Mouse (Mus musculus): ENCODE measurements around the gene Cmip.

Gene Cmip

GRCm38 (mm10) chr8:117347556-117347955 lies 90.7 kb downstream of the Cmip start:
- DNase-seq (ENCODE audit: low read depth, low spot score) = no peak

- DNase-seq (ENCODE audit: low read depth, low spot score) = no peak
These were observed 92.0 kb downstream of the Cmip start for GRCm38 (mm10) chr8:117348718-117349394.

GRCm38 (mm10) chr8:117349541-117349940 lies 92.7 kb downstream of the Cmip start:
- no peak for DNase-seq (ENCODE audit: low read depth, low spot score)

- no peak for DNase-seq (ENCODE audit: low read depth, low spot score)
These were observed 95.2 kb downstream of the Cmip start for GRCm38 (mm10) chr8:117352098-117352497.

GRCm38 (mm10) chr8:117355111-117355831 lies 98.4 kb downstream of the Cmip start:
- no peak for DNase-seq (ENCODE audit: low read depth, low spot score)

- no peak for DNase-seq (ENCODE audit: low read depth, low spot score)
These were observed 99.3 kb downstream of the Cmip start for GRCm38 (mm10) chr8:117356109-117356672.

GRCm38 (mm10) chr8:117357491-117358467 lies 100.9 kb downstream of the Cmip start:
- DNase-seq (ENCODE audit: low read depth, low spot score) = no peak

GRCm38 (mm10) chr8:117360172-117360930 lies 103.5 kb downstream of the Cmip start:
- DNase-seq (ENCODE audit: low read depth, low spot score) = no peak

- DNase-seq (ENCODE audit: low read depth, low spot score) = no peak
These were observed 105.0 kb downstream of the Cmip start for GRCm38 (mm10) chr8:117361595-117362437.

- no peak for DNase-seq (ENCODE audit: low read depth, low spot score)
These were observed 105.5 kb downstream of the Cmip start for GRCm38 (mm10) chr8:117362438-117362726.

- peak; percentile 43 for DNase-seq (ENCODE audit: low read depth, low spot score)
These were observed 106.4 kb downstream of the Cmip start for GRCm38 (mm10) chr8:117363291-117363690.

GRCm38 (mm10) chr8:117364374-117365160 lies 107.7 kb downstream of the Cmip start:
- no peak for DNase-seq (ENCODE audit: low read depth, low spot score)

- no peak for DNase-seq (ENCODE audit: low read depth, low spot score)
These were observed 109.6 kb downstream of the Cmip start for GRCm38 (mm10) chr8:117366475-117366874.

GRCm38 (mm10) chr8:117367441-117367840 lies 110.6 kb downstream of the Cmip start:
- DNase-seq (ENCODE audit: low read depth, low spot score) = no peak

- peak; percentile 29 for DNase-seq (ENCODE audit: low read depth, low spot score)
These were observed 111.9 kb downstream of the Cmip start for GRCm38 (mm10) chr8:117368781-117369180.

- DNase-seq (ENCODE audit: low read depth, low spot score) = no peak
These were observed 113.1 kb downstream of the Cmip start for GRCm38 (mm10) chr8:117370009-117370408.

GRCm38 (mm10) chr8:117371189-117371588 lies 114.3 kb downstream of the Cmip start:
- no peak for DNase-seq (ENCODE audit: low read depth, low spot score)

GRCm38 (mm10) chr8:117372070-117372469 lies 115.2 kb downstream of the Cmip start:
- no peak for DNase-seq (ENCODE audit: low read depth, low spot score)

GRCm38 (mm10) chr8:117373001-117373428 lies 116.2 kb downstream of the Cmip start:
- DNase-seq (ENCODE audit: low read depth, low spot score) = no peak
